Mouse (Mus musculus) thymus, postnatal 0 days (tissue): Measurements from ENCODE around the gene Gm44511. TPM values are rescaled to one million over a fixed set of nuclear protein-coding genes. Genes with fewer than 3 reads are reported as not detected.
"Not testable (repeated sequence)": the region's sequence is repeated elsewhere in the genome, so short reads cannot be mapped to it uniquely, and the experiment has no call there.

ENCODE experiments used
- DNase-seq: peaks from one replicate; pipeline ENCODE4 v3.0.0-alpha.2; 2015; ENCODE audit warnings: low spot score
- polyA plus RNA-seq: library from polyadenylated mRNA; unstranded; fragments of >200 nt; fragmentation: Nextera tagmentation; extraction: Ambion mirVana; gene quantifications from 2 replicates; pipeline ENCODE4 v1.2.1, GENCODE M21; 2015

The Gm44511 gene
- polyA plus RNA-seq, 1 experiment from 2014 or later, result 0.96 TPM

DNA sequence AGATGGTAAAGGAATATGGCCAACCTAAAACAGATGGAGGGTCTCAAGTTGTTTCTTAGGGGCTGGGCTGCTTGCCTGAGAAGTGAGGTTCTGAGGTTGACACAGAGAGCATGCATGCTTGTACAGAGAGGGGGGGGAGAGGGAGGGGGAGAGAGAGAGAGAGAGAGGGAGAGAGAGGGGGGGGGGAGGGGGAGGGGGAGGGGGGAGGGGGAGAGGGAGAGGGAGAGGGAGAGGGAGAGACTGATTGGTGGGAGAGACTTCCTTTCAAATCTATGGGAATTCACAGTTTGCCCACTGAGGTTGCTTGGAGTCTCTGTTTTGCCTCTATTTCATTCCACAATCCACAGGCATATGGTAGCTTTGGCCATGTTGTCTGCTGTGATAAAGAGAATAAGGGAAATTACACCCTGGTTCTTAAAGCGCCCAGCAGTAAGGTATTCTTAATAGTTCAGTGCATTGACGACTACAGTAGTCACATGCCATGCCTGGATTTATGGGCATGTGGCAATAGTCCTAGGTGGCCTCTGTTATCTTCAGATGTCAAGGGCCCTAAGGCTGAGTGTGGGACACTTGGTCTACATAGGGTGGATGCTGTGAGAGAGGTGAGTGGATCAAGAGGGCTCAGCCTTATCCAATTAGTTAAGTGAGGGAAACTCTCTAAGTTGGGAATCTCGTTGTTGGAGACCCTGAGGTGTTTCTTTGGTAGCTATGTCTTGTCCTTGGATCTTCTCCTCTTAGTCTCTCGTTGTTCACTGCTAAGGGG lies 15.4 kb upstream of the Gm44511 start:
- no peak for DNase-seq

DNA sequence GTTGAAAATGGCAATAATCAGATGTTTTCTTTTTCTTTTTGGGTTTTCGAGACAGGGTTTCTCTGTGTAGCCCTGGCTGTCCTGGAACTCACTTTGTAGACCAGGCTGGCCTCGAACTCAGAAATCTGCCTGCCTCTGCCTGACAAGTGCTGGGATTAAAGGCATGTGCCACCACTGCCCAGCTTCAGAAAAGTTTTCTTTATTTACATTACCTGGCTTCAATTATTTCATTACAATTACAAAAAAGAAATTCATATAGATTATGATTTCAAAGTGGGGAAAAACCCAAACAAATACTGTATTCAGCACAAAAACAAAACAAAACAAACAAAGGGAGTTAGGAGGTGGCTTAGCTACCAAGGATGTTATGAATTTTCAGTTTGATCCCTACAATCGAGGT lies 14.6 kb upstream of the Gm44511 start:
- not testable (repeated sequence) for DNase-seq

DNA sequence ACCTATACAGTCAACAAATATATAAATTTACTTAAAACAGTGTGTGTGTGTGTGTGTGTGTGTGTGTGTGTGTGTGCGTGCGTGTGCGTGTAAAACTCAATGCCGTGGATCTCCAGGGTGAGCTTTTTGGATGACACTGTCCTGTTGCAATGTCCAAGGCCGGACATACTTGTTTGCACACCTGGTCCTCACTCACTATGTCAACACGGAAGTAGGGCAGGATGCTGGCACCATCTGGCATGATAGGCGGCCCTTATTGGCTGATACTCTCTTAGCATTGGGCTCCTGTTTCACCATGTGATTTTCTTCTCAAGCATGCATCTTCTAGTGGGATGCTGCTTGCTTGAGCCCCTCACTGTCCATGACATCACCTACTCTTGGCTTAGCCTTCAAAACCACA lies 13.8 kb upstream of the Gm44511 start:
- DNase-seq, result no peak

DNA sequence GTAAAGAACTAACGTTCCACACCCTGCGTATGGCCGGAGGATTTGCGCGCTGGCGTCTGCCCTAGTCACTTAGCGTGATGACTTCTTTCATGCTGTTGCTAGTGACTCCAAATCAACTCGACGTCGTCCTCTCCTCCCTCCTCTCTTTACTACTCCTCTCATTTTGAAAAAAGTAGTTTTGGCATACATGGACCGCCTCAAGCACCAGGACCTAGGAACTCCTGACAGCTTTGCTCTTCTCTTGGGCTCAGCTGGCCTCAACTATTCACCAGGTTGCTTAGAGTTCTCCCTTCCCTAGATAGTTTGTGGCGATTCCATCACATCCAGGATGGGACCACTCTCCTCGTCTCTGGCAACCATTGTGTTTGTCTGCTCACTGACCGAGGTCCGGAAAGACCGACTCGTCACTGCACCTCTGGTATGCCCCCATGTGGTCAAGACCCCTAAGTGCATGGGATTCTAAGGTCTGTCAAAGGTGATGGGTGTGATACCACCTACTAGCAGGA lies 13.2 kb upstream of the Gm44511 start:
- DNase-seq, result peak; percentile 91

DNA sequence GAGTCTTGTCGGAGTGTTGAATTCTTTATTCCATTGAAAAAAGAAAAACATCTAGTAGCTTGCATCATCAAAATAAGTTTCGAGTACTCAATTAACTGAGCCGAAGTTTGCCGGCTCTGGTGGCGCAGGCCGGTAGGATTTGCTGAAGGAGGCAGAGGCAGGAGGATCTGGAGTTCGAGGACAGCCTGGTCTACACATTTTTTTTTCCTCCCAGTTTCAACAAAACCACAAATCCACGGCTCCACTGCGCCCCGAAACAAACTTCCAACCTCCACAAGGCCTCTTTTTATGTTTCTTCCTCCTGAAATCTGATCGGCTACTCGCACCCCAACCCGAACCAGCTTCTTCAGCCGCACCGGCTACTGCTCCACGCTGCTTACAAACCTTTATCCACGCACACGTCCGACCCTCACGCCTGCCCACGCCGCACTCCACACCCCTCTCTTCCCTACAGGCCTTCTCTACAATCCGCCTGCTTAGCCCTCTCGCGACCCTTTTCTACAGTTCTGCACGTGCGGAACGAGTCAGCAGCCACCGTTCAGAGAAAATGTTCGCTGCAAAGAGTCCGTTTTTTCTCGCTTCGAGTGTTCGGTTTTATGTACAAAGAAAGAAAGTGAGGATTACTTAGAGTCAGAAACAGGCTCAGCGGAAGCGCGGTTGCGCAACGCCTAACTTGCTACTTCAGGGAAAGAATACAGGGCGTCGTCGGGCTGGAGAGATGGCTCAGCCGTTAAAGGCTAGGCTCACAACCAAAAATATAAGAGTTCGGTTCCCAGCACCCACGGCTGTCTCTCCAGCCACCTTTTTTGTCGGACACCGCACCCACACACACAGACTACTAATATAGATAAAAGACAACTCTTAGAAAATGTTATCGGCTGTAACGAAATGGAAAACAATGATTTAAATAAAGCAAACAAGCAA lies 12.5 kb upstream of the Gm44511 start:
- DNase-seq, result peak; percentile 92

DNA sequence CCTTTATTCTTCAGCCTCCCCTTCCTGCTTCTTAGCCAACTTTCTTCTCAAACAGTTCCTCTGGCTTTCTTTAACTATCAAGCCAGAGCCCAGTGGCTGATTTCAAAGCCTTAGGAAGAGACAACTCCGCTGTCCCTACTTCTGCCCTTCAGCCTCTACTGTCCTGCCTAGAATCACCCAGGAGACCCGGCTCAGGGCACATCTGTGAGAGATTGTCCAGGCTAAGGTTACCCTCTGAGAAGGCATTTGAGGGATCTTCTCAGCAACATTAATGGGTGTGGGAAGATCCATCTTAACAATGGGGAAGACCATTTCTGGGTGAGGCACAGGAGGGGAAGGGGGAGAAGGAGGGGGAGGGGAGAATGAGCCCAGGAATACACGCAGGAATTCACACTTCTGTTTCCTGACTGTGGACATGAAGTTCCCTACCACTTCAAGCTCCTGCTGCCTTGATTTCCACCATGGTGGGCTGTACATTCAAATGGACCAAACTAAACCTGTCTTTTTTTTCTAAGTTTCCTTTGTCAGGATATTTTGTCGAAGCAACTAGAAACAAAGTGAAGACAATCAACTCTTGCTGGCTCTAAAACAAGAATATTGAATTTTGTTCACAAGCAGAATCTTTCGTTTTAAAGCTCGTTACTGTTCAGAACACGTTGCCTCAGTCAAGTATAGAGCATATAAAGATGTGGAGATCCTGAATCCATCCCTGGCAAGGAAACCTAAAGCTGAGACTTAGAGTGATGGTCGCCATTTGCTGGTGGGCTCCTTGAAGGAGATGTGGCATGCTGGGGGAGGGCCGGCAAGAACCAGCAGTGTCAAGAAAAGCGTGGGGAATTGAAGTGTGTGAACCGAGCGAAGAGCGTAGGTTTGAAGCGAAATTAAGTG lies 11.6 kb upstream of the Gm44511 start:
- DNase-seq, result peak; percentile 20

DNA sequence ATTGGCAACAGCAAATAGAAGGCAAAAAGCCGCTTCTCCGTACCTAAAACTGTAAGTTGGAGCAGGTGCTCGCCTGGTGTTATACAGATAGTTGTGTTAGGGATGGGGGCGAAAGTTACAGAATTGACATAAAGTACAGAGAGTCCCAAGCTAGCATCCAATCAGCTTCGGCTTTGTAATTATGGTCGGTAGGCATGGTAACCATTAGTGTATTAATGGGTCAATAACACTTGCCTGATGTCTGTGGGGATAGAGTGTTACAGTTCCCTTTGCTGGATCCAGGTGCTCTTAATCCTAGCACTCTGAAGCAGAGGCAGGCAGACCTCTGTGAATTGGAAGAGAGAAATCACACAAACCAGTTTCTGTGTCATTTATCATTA lies 10.8 kb upstream of the Gm44511 start:
- DNase-seq, result peak; percentile 23

DNA sequence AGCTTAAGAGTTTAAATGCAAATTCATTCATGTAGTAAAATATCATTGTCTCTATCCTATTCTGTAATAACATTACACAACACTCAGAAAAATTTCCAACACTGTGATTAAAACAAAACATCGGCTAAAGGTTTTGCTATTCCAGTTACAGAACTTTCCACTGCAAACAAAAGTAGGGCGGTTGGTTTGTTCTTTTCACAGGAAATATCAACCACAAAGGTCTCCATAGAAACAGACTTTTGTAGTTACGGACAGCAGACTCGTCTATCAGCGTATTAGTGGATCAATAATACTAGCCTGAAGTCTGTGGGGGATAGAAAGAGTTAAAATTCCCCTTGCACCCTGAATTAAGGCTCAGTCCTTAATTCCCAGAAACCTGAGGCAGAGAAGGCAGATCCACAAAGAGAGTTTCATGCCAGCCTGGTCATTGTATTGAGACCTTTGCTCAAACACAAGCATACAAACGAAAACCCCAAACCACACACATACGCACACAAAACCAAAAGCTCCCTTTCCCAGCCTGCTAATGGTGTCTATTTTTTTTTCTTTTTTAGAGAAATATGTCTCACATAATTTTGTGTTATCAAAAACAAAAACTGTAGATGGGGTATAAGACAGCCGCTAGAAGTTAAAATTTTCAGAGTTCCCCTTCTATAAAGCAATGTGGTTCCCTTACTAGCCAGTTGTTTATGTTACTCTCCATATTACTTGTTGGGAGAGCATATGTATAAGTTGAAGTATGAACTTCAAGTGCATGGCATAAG lies 10.3 kb upstream of the Gm44511 start:
- peak; percentile 60 for DNase-seq

DNA sequence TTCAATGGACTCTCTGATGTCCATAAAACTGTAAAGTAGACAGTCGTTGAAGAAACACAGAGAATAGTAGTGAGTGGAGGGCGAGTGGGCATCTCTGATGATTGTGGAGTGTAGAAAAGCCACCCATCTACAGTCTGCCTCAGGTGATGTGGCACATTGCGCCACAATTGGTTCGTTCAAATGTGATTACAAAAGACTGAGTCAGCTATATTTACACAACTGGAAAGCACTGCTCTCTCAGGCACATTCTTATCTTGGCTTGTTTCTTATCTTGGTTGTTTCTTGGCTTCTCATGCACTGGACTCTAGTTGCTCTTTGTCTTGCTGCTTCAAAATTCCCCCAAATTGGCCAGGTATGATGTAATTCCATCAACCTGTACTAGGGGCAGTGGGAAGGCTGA lies 9.5 kb upstream of the Gm44511 start:
- peak; percentile 19 for DNase-seq

DNA sequence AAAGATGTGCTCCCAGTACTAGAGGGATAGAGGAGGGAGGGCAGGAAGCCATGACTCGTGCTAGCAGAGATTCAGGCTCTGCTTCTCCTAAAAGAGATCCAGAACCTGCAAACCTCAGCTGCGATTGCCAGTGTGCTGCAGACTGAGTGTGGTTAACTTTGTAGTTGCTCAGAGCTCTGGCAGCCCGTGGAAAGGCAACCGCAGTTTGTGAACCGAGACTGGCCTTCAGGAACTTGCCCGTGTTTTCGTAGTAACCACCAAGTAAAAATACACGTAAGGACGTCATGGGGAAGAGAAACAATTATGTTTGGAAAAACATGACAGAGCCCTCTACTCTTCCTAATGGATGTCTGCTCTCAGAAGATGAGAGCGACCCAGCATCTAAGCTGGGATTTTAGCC lies 6.9 kb upstream of the Gm44511 start:
- DNase-seq, result peak; percentile 47

DNA sequence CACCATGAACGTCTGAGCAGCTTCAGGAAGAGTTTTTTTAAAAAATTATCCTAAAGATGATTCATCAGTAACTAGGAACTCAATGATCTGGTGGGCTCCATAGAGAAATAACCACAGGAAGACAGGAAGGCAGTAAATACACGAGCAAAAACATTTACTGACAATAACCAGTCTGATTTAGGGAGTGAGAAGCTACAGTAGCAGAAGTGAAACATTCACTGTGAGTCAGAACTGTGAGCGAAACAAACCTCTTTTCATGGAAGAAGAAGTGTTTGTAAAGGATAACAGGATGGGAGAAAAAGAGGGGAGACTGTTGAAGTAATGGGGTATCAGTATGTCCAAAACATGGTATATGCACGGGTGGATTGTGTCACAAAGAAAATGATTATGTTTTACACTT lies 3.7 kb upstream of the Gm44511 start:
- DNase-seq, result no peak

DNA sequence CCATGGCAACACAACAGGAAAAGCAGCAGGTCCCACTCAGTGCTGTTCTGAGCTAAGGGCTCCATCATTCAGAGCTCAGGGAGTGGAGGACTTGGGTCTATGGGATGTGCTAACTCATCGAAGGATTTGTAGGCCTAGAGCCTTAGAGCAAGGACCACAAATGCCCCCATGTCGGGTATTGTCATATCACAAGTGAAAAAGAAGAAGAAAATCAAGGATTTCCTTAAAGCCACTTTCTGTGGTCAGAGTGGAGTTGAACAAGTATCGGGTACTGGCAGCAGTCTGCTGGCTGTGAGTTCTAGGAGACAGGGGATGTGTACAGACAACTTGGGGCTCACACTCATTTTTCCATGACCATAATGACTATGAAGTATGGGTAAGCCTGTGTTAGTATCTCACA lies 666 bp upstream of the Gm44511 start:
- no peak for DNase-seq

DNA sequence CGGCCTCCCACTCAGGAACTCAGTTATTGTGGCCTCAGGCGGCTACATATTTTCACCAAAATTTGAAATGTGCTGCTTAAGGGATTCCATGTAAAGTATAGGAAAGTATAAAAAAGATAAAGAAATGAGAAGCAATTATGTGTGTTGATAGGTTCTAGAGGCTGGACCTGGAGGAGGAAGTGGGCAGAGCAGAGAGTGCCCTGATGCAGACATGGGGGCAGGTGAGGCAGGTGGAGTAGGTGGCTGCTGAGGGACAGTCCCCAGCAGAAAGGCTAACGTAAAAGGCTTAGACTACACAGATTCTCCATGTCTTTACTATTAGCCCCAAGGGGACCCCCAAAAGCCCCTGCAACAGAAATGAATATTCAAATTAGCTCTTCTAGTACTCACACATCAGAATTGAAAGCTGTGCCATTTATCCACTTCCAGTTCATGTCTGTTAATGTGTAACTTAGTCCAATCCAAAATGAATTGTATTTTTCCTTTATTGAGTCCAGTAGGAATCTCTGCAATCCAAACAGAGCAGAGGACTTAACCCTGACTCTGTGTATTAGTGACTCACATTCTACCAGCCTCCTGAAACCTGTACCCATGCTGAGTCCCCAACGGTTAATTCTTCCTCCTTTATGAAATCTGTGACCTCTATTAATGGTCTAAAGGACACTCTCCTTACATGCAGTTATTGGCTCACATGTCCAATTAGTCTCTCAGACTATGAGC lies 7.9 kb downstream of the Gm44511 start:
- no peak for DNase-seq

DNA sequence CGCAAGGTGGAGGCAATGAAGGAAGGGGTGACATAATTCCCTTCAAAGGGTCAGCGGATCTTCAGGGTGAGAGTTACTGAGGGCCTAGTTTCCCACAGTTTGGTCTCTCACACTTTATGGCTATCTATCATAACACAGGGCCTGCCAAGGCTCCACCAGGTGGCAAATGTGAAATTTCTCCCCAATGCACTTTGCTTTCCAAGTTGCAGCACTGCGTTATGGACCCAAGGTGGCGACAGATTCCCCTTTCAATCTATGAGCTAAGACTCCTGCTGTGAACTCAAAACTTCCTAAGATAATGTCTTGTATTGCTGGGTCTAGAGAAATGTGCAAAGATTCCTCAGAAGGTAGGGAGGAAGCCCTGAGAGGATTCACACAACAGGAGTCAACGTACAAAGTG lies 17.6 kb downstream of the Gm44511 start:
- peak; percentile 82 for DNase-seq

DNA sequence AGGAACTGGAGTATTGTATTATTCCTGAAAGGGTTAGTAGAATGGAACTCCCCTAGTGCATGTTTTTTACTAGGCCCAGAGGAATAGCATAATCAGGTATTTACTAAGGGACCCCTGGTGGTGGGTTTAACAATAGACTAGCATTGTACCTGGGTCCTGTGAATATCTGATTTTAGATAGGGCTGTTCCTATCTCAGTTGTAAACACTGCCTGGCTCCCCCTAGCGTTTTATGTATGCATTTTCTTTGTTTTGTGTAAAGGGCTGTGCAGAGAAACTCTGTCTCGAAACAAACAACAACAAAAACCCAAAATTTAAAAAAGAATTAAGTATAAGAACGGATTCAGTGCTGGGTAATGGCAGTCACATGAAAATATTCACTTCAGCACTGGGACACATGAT lies 19.1 kb downstream of the Gm44511 start:
- DNase-seq, result peak; percentile 64

DNA sequence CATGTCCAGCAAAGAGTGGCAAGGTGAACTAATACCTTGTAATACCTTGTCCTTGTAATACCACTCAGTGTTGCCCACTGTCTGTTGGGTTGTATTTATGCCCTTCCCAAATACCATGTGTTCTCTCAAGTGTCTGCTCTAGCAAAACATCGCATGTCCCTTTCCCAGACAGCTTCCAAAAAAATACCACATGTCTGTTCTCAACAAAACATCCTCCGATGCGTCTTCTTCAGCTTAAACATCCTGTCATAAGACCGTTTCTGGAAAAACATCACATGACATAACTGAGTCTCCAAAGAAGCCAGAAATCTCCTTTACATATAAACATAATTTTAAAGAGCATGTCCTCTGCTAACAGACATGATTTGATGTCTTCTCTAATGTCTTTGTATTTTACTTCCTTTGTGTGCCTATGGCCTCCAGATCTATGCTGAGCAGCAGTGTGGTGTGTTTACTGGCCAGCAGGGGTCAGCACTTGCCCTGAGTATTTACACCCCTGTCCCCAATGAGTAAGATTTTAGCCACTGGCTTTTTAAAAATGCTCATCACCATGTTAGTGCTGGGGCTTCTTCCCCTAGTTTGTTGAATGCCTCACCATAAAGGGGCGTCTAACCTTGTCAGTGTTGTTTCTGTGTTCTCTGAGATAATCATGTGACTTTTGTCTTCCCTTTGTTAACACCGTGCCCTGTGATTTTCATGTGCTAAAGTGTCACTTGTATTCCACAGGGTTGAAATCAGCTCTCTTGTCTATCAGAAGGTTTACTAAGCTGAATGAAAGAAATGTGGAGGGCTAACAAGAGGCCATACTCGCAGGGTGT lies 21.1 kb downstream of the Gm44511 start:
- peak; percentile 80 for DNase-seq

DNA sequence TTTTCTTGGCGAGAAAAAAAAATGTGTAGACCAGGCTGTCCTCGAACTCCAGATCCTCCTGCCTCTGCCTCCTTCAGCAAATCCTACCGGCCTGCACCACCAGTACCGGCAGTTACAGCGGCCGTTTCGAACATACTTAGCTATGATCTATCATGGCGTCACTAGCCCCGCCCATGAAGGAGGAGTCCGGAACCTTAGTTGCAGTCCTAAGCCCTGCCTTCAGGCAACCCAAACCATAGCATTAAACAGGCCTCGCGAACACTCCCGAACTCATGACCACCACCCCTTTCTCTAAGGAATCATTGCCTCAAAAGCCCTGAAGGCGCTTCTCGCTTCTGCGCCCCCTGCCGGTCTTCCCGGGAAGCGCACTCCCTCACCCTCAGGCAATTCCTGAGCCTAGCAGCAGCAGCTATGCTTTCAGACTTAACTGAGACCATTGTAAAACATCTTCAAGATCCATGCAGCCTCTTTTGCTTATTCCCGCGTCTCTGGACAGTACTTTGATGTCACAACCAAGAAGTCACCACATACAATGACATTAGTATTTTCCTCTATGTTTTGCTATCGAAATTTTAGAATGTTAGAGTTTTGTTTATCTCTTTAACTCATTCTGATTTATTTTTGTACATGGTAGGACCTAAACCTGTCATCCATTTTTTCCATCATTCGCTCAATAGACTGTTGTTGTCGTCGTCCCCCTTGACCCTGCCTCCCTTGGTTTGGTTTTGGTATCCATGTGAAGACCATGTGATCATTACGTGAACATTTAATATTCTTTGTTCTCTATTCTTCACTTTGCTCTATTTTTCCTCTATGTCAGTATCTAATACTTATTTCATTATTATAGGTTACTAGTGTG lies 22.9 kb downstream of the Gm44511 start:
- peak; percentile 99 for DNase-seq

DNA sequence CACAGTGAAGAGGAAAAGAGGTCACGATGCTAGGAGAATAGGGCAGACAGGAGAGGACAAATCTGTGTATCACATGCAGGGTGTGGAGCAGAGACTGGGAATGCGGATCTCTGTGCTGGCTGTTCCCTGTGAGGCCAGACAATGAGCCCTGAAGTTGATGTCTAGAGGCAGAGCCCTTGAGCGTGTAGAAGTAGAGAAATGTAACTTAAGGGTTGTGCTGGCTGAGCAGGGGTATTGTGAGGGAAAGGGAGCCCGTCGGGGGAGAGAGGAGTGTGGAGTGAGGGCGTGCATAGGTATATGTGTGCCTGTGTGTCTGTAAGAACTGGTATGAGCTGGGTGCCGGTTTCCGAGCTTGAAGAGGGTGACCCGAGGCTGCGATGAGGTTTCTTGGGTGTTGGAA lies 23.6 kb downstream of the Gm44511 start:
- DNase-seq, result no peak
